Mouse (Mus musculus): ENCODE data around the gene Foxp1.

GRCm38 (mm10) chr6:99447447-99447846 is 75.1 kb downstream of the Foxp1 start:
- TF ChIP-seq CTCF (IDR thresholded peaks at IDR 0.05; ENCODE audit: low read depth, low read length) (no peak), POLR2A (IDR thresholded peaks at IDR 0.05; ENCODE audit: borderline replicate concordance, low read depth, low read length) (no peak)
